Mouse (Mus musculus) inflammation-experienced regulatory T-cells (primary cell): Measurements from ENCODE around the gene Dnmt3c. TPM values are rescaled to one million over a fixed set of nuclear protein-coding genes. Genes with fewer than 3 reads are reported as not detected.

Experiments
- polyA plus RNA-seq, 2 experiments: library from polyadenylated mRNA; unstranded; fragments of 100-300 nt; shearing (Covaris generic); gene quantifications; one replicate each; pipeline ENCODE4 v1.2.1; 2017

The Dnmt3c gene
- under 1 TPM in 1 of 2 experiments, not detected in 1; 0.56 TPM for polyA plus RNA-seq

GRCm38 (mm10) chr2:153696352-153696751 lies at the start of gene Dnmt3c:
Gene Dnmt3c, plus strand, starts transcription at chr2:153696652.

DNA sequence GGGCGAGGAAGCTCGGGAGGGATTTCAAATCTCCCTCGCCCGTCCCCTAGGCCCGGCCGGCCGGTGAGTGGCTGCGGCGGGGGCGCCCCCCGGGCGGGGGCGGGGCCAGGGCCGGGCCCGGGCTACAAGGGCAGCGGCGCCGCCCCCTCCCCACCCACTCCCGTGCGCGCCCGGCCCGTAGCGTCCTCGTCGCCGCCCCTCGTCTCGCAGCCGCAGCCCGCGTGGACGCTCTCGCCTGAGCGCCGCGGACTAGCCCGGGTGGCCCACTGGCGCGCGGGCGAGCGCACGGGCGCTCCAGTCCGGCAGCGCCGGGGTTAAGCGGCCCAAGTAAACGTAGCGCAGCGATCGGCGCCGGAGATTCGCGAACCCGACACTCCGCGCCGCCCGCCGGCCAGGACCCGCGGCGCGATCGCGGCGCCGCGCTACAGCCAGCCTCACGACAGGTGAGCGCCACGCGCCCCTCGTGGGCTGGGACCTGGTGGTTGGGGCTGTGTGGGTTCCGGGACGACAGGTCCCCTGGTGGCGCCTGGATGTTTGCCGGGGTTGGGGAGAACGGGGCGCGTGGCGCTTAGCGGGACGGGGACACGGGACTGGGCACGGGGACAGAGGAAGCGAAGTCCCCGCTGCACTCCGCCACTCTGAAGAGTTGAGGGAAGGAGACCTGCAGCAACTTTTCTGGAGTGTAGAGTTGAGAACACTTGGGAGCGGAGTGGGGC lies 47.0 kb upstream of the Dnmt3c start, which contains the start of gene Dnmt3b:
Gene Dnmt3b (plus strand): TSS at position 153 of the 716 bp plus-strand sequence.

DNA sequence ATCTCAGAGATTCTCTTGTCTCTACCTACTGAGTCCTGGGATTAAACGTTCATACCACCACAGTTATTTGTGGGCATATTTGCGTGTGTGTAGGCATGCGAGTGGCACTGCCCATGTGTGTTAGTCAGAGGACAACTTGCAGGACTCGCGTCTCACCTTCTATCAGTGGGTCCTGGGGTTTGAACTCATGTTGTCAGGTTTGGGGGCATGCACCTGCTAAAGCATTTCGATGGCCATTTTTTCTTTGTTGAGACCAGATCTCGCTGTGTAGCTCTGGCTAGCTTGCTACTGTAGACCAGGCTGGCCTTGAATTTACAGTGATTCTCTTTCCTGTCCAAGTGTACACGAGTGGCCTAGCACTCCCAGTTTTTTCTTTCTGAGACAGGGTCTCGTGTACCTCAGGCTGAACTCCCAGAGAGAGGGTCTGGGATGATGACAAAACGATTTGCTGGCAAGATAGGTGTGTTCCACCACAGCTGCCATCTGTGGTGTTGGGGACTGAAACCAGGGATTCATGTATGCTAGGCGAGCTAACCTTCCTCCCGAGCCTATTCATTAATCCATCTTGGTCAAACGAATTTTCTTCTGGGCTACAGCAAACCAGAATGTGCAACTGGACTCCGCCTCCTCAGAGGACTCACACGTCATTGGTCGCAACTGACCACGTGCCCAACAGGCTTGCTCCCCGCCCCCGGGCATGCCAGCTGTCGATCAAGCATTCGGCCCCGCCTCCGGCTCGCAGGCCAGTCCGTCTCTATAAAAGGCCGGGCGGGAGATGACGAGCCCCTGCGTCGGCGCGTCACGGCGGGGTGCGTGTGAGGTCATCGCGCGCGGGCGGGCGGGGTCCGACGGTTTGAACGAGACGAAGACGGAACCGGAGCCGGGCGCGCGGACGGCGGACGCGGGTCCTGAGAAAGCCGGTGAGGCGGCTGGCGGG lies 44.3 kb downstream of the Dnmt3c start, which contains the start of gene Mapre1:
Gene Mapre1 (plus strand): TSS at position 775 of the 937 bp plus-strand sequence.

Other genes starting within 250 kb of the Dnmt3c start
- gene 4930404H24Rik, start 203.9 kb upstream of the Dnmt3c start, polyA plus RNA-seq = not detected
- gene Nol4l, start 166.7 kb upstream of the Dnmt3c start, polyA plus RNA-seq = 10 to 100 TPM in 1 of 2 experiments, 1 to 10 TPM in 1; 7.5 to 16.4 TPM
- gene Commd7, start 63.9 kb upstream of the Dnmt3c start, polyA plus RNA-seq = 100 to 1,000 TPM; 120 to 127 TPM
- 10 to 100 TPM in 1 of 2 experiments, 1 to 10 TPM in 1; 4.0 to 10.2 TPM for gene Dnmt3b, start 47.2 kb upstream of the Dnmt3c start, polyA plus RNA-seq
- gene Mapre1, start 44.6 kb downstream of the Dnmt3c start, polyA plus RNA-seq = 100 to 1,000 TPM; 176 to 189 TPM
- under 1 TPM; 0.22 to 0.70 TPM for gene Efcab8, start 83.3 kb downstream of the Dnmt3c start, polyA plus RNA-seq
- 1 to 10 TPM in 1 of 2 experiments, not detected in 1; 1.3 TPM for gene Sun5, start 174.4 kb downstream of the Dnmt3c start, polyA plus RNA-seq
- gene Bpifb2, start 178.4 kb downstream of the Dnmt3c start, polyA plus RNA-seq = under 1 TPM in 1 of 2 experiments, not detected in 1; 0.40 TPM
- not detected for gene Bpifb6, start 203.7 kb downstream of the Dnmt3c start, polyA plus RNA-seq
- not detected for gene Bpifb3, start 221.6 kb downstream of the Dnmt3c start, polyA plus RNA-seq
- not detected for gene Bpifb4, start 241.6 kb downstream of the Dnmt3c start, polyA plus RNA-seq